Mouse (Mus musculus) urinary bladder, postnatal 36 days (tissue): Measurements from ENCODE around the gene Rrp7a.
A peak's percentile ranks its signal among the peaks of the same experiment; 100 is the strongest.

ENCODE experiments used
- DNase-seq, 2 experiments: peaks; one replicate each; pipeline ENCODE4 v3.0.0; 2022; ENCODE audit warnings: low spot score in 2 of 2, mixed read lengths in 1 of 2

The Rrp7a gene

DNA sequence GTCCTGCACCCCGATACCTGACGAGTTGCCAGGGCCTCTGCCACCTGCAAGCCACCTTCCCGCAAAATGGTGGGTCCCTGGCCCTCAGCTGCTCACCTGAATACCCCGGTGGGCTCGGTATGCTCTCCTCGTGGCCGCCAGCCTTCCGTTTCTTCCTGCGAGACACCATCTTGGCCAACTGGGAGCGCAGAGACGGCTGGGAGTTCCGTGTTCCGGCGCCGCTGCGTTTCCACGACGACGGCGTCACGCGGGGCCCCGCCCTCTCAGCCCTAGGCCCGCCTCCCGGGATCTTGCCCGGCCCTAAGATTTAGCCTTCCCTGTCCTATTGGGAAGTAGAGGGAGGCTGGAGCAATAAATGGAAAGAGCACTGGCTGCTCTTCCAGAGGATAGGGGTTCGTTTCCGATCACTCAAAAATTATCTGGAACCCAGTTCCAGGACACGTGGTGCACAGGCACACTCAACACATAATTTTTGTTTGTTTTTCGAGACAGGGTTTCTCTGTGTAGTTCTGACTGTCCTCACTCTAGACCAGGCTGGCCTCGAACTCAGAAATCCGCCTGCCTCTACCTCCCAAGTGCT, at the start of gene Rrp7a:
TSS of gene Rrp7a (minus strand) at position 236 of the 580 bp plus-strand sequence.
- DNase-seq, result peak; percentile 93 to 95

GRCm38 (mm10) chr15:83171712-83172481, 49.3 kb upstream of the Rrp7a start:
- peak; percentile 96 to 97 for DNase-seq

GRCm38 (mm10) chr15:83170956-83171659, 48.5 kb upstream of the Rrp7a start:
- DNase-seq, result no peak

- no peak for DNase-seq
Measured at GRCm38 (mm10) chr15:83169772-83170722, 47.4 kb upstream of the Rrp7a start.

- DNase-seq, result peak in 1 of 2 experiments; percentile 33
Measured at GRCm38 (mm10) chr15:83168875-83169771, 46.5 kb upstream of the Rrp7a start.

- DNase-seq, result no peak
Measured at GRCm38 (mm10) chr15:83168311-83168710, 45.7 kb upstream of the Rrp7a start.

GRCm38 (mm10) chr15:83167550-83168065, 45.0 kb upstream of the Rrp7a start:
- DNase-seq, result no peak

DNA sequence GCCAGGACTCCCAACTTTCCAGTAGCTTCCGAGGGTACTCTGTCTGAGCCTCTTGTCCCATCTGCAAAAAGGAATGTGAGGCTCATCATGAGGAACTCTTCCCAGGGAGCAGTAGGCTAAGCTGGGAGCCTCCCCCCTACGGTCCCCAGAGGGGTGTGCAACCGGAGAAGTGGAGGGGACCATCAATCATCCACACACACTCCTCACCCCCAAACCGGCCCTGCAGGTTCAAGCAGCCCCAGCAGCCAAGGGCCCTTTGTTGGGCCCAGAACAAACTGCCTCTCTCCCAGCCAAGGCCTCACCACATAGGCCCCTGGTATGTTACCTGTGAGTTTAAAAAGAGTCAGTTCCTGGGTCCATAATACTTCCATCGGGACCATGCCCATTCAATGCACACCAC, 44.5 kb upstream of the Rrp7a start:
- DNase-seq, result peak; percentile 71 to 79

DNA sequence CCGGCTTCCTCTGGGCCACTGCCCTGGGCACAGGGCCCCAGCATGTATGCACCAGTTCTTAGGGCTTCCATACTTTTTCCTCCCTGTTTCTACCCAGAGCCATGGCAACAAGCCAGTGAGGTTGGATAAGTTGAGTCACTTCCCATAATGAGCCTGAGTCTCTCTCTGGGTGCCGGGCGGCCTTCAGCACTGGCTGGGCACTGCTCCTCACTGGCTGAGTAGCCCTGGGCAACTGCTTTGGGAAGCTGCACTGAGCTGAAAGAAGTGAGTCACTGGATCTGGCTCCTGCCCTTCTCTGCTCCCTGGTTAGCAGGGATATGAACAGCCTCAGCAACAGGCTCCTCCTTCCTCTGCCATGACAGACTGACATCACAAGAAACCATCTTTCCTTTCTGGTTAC, 44.0 kb upstream of the Rrp7a start:
- peak; percentile 46 to 70 for DNase-seq

DNA sequence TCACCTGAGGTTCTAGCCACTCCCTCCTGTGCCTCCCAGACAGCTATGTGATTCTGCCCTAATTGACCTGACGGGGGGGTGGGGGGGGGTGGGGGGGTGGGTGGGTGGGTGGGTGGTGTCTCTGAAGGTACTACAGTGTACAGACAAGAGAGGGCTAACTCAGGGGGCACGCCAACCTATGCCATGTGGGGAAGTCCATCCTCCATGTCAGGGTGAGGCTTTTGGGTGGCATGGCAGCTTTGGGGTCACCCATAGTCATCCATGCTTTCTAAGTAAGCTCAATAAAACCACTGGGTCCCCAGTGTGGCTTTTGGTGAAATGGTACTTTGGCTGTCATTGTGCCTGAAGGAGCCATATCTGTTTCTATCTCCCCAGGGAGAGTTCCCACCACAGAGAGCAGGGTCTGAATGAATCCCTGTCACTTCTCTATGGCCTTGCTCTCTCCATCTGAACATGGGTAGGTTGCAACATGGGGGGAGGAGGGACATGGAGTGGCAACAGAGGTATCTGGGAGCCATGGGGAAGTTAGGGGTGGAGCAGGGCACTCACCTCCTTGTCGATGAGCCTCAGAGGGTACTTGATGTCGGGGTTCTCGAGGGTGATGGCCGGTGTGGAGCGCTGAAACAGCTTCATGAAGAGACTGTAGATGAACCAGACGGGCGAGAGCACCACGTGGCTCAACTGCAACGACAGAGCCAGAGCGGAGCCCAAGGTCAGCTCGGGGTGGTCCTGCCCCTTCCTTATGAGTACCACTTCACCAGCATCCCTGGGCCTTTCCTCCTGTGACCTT, 43.1 kb upstream of the Rrp7a start:
- DNase-seq, result no peak

GRCm38 (mm10) chr15:83164971-83165471, 42.4 kb upstream of the Rrp7a start:
- DNase-seq, result peak; percentile 38 to 59

GRCm38 (mm10) chr15:83162818-83163485, 40.4 kb upstream of the Rrp7a start:
- DNase-seq, result no peak

DNA sequence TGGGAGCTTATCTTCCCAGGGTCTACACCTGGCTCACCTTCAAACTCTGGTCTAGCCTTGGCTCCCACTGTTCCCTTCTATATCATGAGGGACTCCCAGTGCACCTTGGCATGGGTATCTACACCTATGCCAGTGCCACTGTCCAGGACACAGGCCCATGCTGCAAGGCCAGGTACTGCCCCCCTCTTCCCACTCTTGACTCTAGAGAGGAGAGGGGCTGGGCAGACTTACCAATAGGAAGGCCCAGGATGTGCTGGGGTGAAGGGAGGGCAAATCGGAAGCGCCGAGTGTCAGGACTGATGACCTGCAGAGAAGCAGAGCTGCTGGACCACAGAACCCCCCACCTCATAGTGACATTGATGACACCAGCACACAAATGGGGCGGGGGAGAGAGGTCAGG, 39.4 kb upstream of the Rrp7a start:
- no peak for DNase-seq

DNA sequence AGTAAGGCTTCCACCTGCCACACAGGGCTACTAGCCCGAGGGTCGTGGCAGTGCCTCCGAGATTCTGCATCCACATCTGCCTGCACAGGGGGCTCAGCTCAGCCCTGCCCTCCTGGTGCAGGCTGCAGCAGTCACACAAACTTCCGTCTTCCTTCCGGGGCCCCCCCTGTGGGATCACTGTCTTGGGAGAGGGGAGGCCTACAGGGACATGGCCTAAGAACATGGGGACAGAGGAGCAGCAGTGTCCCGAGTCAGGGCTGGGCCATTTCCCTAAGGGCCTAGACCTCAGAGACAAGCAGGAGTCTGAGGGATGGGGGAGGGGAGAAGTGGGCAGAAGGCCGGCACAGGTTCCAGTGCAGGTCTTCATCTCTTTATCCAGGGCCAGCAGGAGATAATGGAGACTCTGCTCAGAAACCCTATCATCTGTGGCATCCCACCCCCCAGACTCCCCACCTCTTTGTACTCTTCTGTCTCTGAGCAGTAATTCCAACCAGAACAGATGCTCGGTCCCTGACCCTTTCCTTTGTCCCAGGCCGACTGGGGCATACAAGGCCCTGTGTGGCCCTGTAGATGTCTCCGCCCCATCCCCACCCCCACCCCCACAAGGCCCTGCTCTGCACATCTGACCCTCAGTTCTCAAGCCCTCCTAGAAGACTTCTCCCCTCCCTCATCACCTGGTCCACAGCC, 38.6 kb upstream of the Rrp7a start:
- DNase-seq, result no peak

DNA sequence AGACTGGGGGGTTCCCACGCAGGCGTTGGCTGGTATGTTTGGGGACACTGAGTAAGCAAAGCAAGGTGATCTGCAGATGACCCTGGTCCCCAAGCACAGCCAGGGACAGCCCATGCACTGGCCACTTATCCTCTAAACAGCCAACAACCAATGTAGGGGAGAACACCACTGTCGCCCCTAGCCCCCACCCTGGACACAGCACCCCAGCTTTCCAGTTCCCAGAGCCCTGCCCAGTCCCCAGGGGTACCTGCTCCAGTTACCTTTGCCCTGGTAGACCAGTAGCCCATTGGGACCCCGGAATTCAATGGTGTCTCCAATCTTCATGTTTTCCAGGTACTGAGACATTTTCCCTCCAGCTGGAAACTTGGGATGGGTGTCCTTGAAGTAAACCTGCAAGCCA, 38.0 kb upstream of the Rrp7a start:
- DNase-seq, result no peak

GRCm38 (mm10) chr15:83159823-83160222, 37.2 kb upstream of the Rrp7a start:
- DNase-seq, result no peak

DNA sequence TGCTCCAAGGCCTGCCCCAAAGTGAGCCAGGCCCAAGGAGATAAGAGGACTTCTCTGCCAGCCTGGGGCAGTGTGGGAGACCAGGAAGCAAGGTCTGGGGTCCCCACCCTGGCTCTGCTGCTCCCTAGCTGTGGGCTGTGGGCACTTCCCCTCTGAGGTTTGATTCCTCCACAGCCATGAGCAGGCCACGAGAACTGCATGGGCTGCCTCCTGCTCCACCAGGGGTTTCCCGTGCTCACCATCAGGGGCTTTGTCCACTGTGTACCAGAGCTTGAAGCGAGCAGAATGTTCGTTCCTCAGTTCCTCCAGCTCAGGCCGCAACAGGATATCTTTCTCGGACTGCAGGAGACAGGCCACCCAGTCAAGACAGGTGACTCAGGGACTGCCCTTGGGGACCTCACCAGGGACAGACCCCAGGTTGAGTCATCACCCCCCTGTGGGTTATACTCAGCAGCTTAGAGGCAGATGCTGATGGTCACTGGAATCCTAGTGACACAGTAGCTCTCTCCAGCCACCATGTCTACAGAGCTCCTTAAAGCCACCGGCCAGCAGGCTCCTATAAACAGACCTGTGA, 36.1 kb upstream of the Rrp7a start:
- DNase-seq, result no peak

- DNase-seq, result no peak
Measured at GRCm38 (mm10) chr15:83157667-83158064, 35.1 kb upstream of the Rrp7a start.
